20 mouse cellular contexts compared by ENCODE assay signal in the genomic region with DNA sequence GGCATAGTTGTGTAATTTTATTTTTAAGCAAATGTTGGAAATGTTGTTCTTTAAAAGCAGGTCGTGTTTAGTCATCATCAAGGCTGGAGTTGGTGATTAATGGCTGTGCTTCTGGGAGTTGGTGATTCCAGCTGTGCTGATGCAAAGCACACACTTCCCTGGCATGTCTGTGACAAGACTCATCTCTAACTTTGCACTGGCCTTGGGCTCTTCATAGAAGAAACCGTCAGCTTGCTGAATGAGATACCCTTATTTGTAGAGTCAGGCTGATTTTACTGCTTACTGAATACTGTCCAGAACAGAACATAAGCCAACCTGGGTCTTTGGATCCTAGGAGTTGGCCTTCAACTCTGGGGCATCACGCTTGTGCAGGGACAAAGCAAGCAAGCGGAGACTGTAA.
"Had no signal": no experiment of that assay in that cellular context is flagged by ENCODE, and none has a peak within 500 bp of the region (broad histone marks: within the 10 kb centered on the region; RNA-seq: fewer than 3 reads in every experiment).

No protein-coding gene starts in this region.

- H3K36me3 ChIP-seq: kidney, embryonic 15.5 days; limb, embryonic 12.5 days; limb, embryonic 15.5 days; liver, embryonic 12.5 days; liver, embryonic 15.5 days had no signal

- H3K4me2 ChIP-seq: kidney, embryonic 15.5 days; limb, embryonic 12.5 days; limb, embryonic 15.5 days; liver, embryonic 12.5 days; liver, embryonic 15.5 days; midbrain, embryonic 11.5 days had no signal

- H3K27ac ChIP-seq: kidney, embryonic 15.5 days; limb, embryonic 12.5 days; limb, embryonic 15.5 days; liver, embryonic 12.5 days; liver, embryonic 15.5 days; stomach, postnatal 0 days had no signal

- ATAC-seq: liver, embryonic 12.5 days had no signal

- H3K4me3 ChIP-seq: kidney, embryonic 15.5 days; limb, embryonic 12.5 days; limb, embryonic 15.5 days; liver, embryonic 12.5 days; liver, embryonic 15.5 days had no signal

- H3K4me1 ChIP-seq: liver, embryonic 15.5 days had no signal

- H3K9ac ChIP-seq: kidney, embryonic 15.5 days; limb, embryonic 12.5 days; limb, embryonic 15.5 days; liver, embryonic 12.5 days; liver, embryonic 15.5 days had no signal

- H3K9me3 ChIP-seq: kidney, embryonic 15.5 days; limb, embryonic 12.5 days; limb, embryonic 15.5 days; liver, embryonic 12.5 days; liver, embryonic 15.5 days had no signal

- H3K27me3 ChIP-seq: kidney, embryonic 15.5 days; limb, embryonic 12.5 days; limb, embryonic 15.5 days; liver, embryonic 12.5 days; liver, embryonic 15.5 days had no signal

- DNase-seq: kidney, postnatal 14 days; kidney, postnatal 4 days; left cerebral cortex, postnatal 4 days; lung, adult 2 months; lung, postnatal 14 days; lung, postnatal 4 days; midbrain, embryonic 14.5 days; right cerebral cortex, adult 18-20 months; right cerebral cortex, postnatal 14 days; right cerebral cortex, postnatal 4 days; thymus, adult 2 months; thymus, postnatal 14 days; thymus, postnatal 4 days had no signal
